Mouse (Mus musculus) heart, postnatal 4 days (tissue): ENCODE data around the gene Cpz. TPM values are rescaled to one million over a fixed set of nuclear protein-coding genes. Genes with fewer than 3 reads are reported as not detected.

ENCODE experiments used
- total RNA-seq, 2 experiments: library from RNA; stranded (reverse); gene quantifications; 2 replicates each; pipeline ENCODE4 v1.2.3; 2021

The Cpz gene
- total RNA-seq, 2 experiments from 2014 or later: 3.2 to 3.6 TPM

Other genes with a start within 250 kb of the Cpz start
- under 1 TPM; 0.14 to 0.29 TPM for gene Adra2c, start 247.4 kb downstream of the Cpz start, total RNA-seq
- not detected for gene Hmx1, start 136.6 kb downstream of the Cpz start, total RNA-seq
- 1 to 10 TPM; 4.1 to 4.6 TPM for gene Trmt44, start 49.4 kb upstream of the Cpz start, total RNA-seq
- gene Acox3, start 57.3 kb upstream of the Cpz start, total RNA-seq: 10 to 100 TPM; 20.8 to 23.6 TPM
- gene Htra3, start 154.1 kb upstream of the Cpz start, total RNA-seq: 10 to 100 TPM; 23.3 to 30.8 TPM
- gene Sh3tc1, start 214.3 kb upstream of the Cpz start, total RNA-seq: 10 to 100 TPM; 12.9 to 16.2 TPM
- 10 to 100 TPM; 10.8 to 11.7 TPM for gene Ablim2, start 232.2 kb upstream of the Cpz start, total RNA-seq